Mouse (Mus musculus) embryonic facial prominence, embryonic 11.5 days (tissue): ENCODE data around the gene Hvcn1. TPM values are rescaled to one million over a fixed set of nuclear protein-coding genes. Genes with fewer than 3 reads are reported as not detected.

Experiments
- ATAC-seq: fragments of 200-750 bp; cut with Nextera tagmentation; replicated peaks from 2 replicates; pipeline ENCODE4 v1.8.0; 2017; ENCODE audit warnings: low read depth; ENCODE audit not compliant: insufficient number of reproducible peaks, low FRiP score, low TSS enrichment
- DNase-seq: peaks from one replicate; pipeline ENCODE4 v3.0.0-alpha.2; 2015; ENCODE audit warnings: low spot score
- H3K27ac ChIP-seq: fragments of 300-500 bp; sonication (generic); replicated peaks from 2 replicates; pipeline ENCODE4 v1.5.1; 2014; ENCODE audit warnings: mild to moderate bottlenecking, low read depth, low read length, control low read depth
- H3K27me3 ChIP-seq: fragments of 300-500 bp; sonication (generic); 2 replicates; pipeline ENCODE4 v1.6.1; 2014; ENCODE audit warnings: mild to moderate bottlenecking, low read length, moderate library complexity, mixed read lengths; ENCODE audit not compliant: control insufficient read depth, insufficient read depth
- H3K36me3 ChIP-seq: fragments of 300-500 bp; sonication (generic); replicated peaks from 2 replicates; pipeline ENCODE4 v1.6.1; 2014; ENCODE audit warnings: low read depth, mild to moderate bottlenecking, low read length, moderate library complexity, mixed read lengths; ENCODE audit not compliant: control insufficient read depth, insufficient read depth
- H3K4me1 ChIP-seq: fragments of 300-500 bp; sonication (generic); 2 replicates; pipeline ENCODE4 v1.6.1; 2014; ENCODE audit warnings: low read length, mixed read lengths; ENCODE audit not compliant: control insufficient read depth, insufficient read depth
- H3K4me2 ChIP-seq: fragments of 300-500 bp; sonication (generic); 2 replicates; pipeline ENCODE4 v1.6.1; 2014; ENCODE audit warnings: low read depth, mild to moderate bottlenecking, control low read depth, low read length, moderate library complexity
- H3K4me3 ChIP-seq: fragments of 300-500 bp; sonication (generic); 2 replicates; pipeline ENCODE4 v1.5.1; 2014; ENCODE audit warnings: low read depth, low read length, control low read depth
- H3K9ac ChIP-seq: fragments of 300-500 bp; sonication (generic); replicated peaks from 2 replicates; pipeline ENCODE4 v1.6.1; 2014; ENCODE audit warnings: mild to moderate bottlenecking, control low read depth, low read length
- H3K9me3 ChIP-seq: fragments of 300-500 bp; sonication (generic); replicated peaks from 2 replicates; pipeline ENCODE4 v1.6.1; 2016; ENCODE audit warnings: mild to moderate bottlenecking, low read length, inconsistent platforms, mixed read lengths; ENCODE audit not compliant: control insufficient read depth
- WGBS: fragments of 180-500 bp; shearing (Covaris S2); extraction: QIAGEN DNeasy Blood & Tissue Kit; methylation state at CpG from one replicate; pipeline ENCODE4 v1.1.7; 2014; 5-methylcytosine and 5-hydroxymethylcytosine counted together
- polyA plus RNA-seq: library from polyadenylated mRNA; unstranded; fragments of >200 nt; fragmentation: Nextera tagmentation; extraction: Ambion mirVana; gene quantifications from 2 replicates; pipeline ENCODE4 v1.2.1, GENCODE M21; 2014

Hvcn1 gene
- polyA plus RNA-seq, 1 experiment from 2014 or later: 10.8 TPM

DNA sequence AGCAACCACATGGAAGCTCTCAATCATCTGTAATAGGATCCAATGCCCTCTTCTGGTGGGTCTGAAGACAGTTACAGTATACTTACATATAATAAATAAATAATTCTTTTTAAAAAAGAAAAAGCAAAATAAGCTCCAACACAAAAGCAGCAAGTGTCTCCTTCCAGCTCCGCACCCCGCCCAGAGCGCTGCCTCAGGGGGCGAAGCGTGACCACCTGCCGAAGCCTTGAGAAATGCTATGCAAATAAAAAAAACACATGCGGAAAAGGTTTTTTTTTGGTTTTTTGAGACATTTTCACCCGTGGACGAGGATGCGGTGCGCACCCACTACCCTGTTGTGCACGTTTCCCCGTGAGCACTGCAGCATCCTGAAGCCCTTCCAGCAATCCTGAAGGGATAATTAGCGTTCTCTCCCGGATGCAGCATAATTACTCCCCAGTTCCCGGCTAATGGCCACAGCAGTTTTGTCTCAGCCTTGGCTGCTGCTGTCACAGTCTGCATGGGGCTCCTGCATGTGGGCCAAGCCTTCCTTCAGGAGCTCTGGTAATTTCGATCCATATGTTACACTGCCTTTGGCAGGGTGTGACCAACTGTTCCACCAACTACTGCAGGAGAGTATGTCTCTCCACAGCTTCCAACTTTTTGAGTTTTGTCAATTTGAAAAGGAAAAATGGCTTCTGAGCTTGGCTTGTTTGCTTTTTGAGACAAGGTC lies 45.4 kb downstream of the Hvcn1 start:
- Histone ChIP-seq H3K36me3 (no peaks in the 10 kb centered on the region), H3K9ac (no peak overlapping the region), H3K27ac (no peak overlapping the region), H3K4me2 (no peak overlapping the region), H3K4me1 (no peaks in the 10 kb centered on the region), H3K27me3 (no peaks in the 10 kb centered on the region), H3K4me3 (no peak overlapping the region), H3K9me3 (no peaks in the 10 kb centered on the region)
- ATAC-seq (no peak), DNase-seq (no peak)
- WGBS: 74% methylated on average over 17 of the region's 17 CpGs

DNA sequence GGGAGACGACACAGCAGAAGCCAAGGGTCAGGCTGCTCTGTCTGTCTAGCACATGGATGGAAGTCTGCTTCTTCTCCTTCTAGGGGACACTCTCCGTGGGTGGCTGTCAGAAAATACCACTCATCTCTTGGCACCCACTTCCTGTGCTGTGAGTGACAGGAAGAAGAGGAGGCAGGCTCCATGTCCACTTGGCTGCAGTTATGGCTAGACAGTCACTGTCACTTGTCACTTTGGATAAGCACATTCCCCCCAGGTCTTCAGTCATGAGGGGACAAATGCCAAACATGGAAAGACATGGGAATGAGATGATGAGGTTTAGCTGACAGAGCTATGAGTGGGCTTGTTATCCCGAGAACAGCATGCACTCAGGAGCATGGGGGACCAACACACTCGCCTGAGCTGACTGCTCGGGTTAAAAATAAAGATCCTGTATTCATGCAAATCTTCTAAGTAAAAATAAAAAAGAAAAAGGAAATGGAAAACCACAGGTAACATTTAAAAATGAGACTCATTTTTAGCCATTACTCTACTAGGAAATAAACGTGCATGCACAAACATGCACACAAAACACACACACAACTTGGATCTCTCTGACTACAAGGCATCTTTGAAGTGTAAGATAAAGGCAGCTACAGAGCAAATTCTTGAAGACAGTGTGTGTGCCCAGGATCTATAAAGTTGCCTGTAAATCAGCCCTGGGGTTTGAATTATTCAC lies 51.6 kb downstream of the Hvcn1 start:
- Histone ChIP-seq H3K4me2 (no peak overlapping the region), H3K4me3 (no peak overlapping the region), H3K9ac (no peak overlapping the region), H3K9me3 (no peaks in the 10 kb centered on the region), H3K27ac (no peak overlapping the region), H3K36me3 (no peaks in the 10 kb centered on the region), H3K4me1 (no peaks in the 10 kb centered on the region), H3K27me3 (no peaks in the 10 kb centered on the region)
- DNase-seq (no peak), ATAC-seq (no peak)
- 78% methylated on average over 6 of the region's 6 CpGs for WGBS

DNA sequence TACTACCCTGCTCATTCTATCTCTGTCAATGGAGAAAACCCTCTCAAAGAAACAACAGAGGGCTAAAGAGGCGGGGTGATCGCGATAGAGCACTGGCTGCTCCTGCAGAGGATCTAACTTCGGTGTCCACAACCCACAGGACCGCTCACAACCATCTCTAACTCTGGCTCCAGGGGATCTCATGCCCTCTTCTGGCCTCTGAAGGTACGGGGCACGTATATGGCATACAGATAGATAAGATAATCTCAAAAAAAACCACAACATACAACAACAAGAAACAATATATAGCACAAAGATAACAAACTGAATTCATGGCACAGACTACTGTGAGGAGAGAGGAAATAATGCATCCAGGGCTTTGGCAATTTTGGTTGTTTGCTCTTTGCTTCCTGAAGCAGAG lies 55.5 kb downstream of the Hvcn1 start:
- H3K4me3 ChIP-seq: no peak overlapping the region
- H3K36me3 ChIP-seq: no peaks in the 10 kb centered on the region
- no peak for DNase-seq
- no peaks in the 10 kb centered on the region for H3K9me3 ChIP-seq
- H3K9ac ChIP-seq: no peak overlapping the region
- no peak for ATAC-seq
- 64% methylated on average over 7 of the region's 7 CpGs for WGBS
- H3K27me3 ChIP-seq: no peaks in the 10 kb centered on the region
- H3K4me2 ChIP-seq: no peak overlapping the region
- no peak overlapping the region for H3K27ac ChIP-seq
- no peaks in the 10 kb centered on the region for H3K4me1 ChIP-seq

DNA sequence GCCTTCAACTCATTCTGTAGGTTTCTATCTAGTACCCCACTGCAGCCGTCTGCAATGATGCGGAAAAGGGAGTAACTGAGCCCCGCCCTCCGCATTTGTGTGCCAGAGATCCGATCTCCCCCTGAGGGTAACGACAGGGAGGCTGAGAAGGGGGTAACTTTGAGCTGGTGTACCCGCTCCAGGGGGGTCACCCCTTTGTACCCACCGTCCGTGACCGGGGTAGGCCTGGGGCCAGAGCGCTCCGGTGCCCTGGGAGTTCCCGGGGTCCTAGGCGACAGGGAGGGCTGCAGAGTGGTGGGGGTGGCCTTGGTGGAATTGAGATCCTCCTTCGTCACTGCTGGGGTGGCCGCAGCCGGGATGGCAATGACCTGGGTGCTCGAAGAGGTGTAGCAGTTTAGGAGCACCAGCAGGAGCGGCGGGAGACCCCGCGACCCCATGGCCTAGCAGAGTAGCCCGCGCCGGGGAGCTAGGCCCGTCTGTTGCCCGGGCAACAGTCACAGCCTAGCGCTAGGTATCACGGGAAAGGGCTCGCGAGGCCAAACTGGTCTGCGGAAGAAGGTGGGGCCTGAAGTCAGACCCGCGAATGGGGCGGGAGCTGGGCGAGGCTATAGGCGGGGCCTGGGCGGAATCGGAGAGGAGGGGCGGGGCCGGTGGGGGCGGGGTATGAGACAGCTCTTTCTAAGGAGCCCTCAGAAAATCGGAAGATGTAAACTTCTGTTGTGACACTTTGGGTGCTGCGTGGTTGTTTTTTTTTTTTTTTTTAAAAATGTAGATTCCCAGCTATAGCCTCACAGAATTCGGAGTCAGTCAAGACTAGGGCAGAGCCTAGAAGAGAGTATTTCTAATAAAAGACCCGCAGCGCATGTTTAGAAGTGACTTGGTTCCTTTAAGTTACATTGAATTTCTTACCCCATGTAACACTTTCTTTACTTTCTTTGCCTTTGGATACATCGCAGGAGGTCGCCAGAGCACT lies 57.6 kb downstream of the Hvcn1 start, which contains the start of gene Tctn1:
TSS of gene Tctn1 (minus strand) at position 528 of the 973 bp plus-strand sequence.
- H3K27me3 ChIP-seq: no peaks in the 10 kb centered on the region
- H3K4me3 ChIP-seq: peak within 1 kb of the TSS; percentile 75
- H3K4me2 ChIP-seq: peak within 1 kb of the TSS; percentile 68
- H3K9me3 ChIP-seq: no peaks in the 10 kb centered on the region
- ATAC-seq (peak; percentile 97), DNase-seq (peak; percentile 97)
- H3K4me1 ChIP-seq: no peaks in the 10 kb centered on the region
- WGBS: 2% methylated on average over 48 of the region's 49 CpGs
- no peaks in the 10 kb centered on the region for H3K36me3 ChIP-seq
- H3K9ac ChIP-seq: peak within 1 kb of the TSS; percentile 71
- H3K27ac ChIP-seq: no peak within 1 kb of the TSS

DNA sequence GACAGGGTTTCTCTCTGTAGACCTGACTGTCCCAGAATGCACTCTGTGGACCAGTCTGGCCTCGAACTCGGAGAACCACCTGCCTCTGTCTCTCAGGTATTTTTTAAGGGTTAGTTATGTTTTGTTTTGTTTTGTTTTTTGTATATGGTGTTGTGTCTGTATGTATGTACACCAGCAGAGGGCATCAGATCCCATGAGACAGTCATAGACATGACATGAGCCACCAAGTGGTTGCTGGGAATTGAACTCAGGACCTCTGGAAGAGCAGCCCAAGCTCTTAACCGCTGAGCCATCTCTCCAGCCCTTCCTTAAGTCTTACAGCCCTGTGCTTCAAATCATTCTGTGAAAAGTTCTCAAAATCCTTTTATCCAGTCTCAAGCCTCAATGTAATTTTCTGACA lies 58.6 kb downstream of the Hvcn1 start:
- Histone ChIP-seq H3K36me3 (no peaks in the 10 kb centered on the region), H3K4me2 (no peak overlapping the region), H3K27me3 (no peaks in the 10 kb centered on the region), H3K9ac (no peak overlapping the region), H3K9me3 (no peaks in the 10 kb centered on the region), H3K4me3 (no peak overlapping the region), H3K4me1 (no peaks in the 10 kb centered on the region), H3K27ac (no peak overlapping the region)
- 70% methylated on average over 3 of the region's 3 CpGs for WGBS
- ATAC-seq: no peak
- DNase-seq: no peak

DNA sequence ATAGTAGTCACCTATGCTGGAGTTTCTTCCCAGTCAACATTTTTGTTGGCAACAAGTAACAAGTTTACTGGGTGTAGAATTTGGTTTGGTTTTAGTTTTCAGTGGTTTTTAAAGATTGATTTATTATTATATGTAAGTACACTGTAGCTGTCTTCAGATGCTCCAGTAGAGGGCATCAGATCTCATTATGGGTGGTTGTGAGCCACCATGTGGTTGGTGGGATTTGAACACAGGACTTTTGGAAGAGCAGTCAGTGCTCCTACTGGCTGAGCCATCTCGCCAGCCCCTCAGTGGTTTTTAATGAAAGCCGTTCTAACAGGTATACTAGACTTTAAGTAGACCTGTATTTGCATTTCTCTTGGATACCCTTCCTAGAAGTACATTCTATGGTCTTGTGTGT lies 59.3 kb downstream of the Hvcn1 start:
- no peak overlapping the region for H3K4me2 ChIP-seq
- ATAC-seq: no peak
- H3K27me3 ChIP-seq: no peaks in the 10 kb centered on the region
- no peaks in the 10 kb centered on the region for H3K36me3 ChIP-seq
- DNase-seq: no peak
- H3K4me3 ChIP-seq: no peak overlapping the region
- 87% methylated on average over 2 of the region's 2 CpGs for WGBS
- no peak overlapping the region for H3K27ac ChIP-seq
- H3K4me1 ChIP-seq: no peaks in the 10 kb centered on the region
- no peaks in the 10 kb centered on the region for H3K9me3 ChIP-seq
- H3K9ac ChIP-seq: no peak overlapping the region

DNA sequence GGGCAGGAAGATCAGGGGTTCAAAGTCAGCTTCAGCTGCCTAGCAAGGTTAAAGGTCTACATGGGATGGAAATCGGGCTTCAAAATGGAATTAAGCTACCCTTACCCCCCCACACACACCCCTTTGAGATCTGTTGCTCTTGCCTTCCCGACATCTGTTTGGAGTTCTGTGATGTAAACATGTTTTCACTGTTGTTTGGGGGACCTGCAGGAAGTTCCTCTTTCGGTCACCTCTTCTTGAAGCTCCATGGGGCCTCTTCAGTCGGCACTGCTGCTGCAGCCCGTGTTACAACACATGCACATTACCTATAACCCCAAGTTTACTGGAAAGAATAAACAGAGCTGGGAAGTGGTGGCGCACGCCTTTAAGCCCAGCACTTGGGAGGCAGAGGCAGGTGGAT lies 60.5 kb downstream of the Hvcn1 start:
- Histone ChIP-seq H3K27me3 (no peaks in the 10 kb centered on the region), H3K9me3 (no peaks in the 10 kb centered on the region), H3K4me2 (no peak overlapping the region), H3K4me1 (no peaks in the 10 kb centered on the region), H3K27ac (no peak overlapping the region), H3K9ac (no peak overlapping the region), H3K4me3 (no peak overlapping the region), H3K36me3 (no peaks in the 10 kb centered on the region)
- ATAC-seq (no peak), DNase-seq (no peak)
- WGBS: 75% methylated on average over 7 of the region's 7 CpGs
